Mouse (Mus musculus): ENCODE data around the gene Itgad.

Itgad gene

GRCm38 (mm10) chr7:128169996-128170395, 15.8 kb downstream of the Itgad start:
- ChIA-PET CTCF (interaction anchor here in 1 of 4 experiments (0.6 kb wide), 1 partner anchor 252 kb away, joined by 3 read pairs; no protein-coding TSS in a partner anchor), POLR2A (interaction anchor here in 1 of 4 experiments (0.6 kb wide), 1 partner anchor 163 kb away, joined by 4 read pairs; no protein-coding TSS in a partner anchor)

GRCm38 (mm10) chr7:128178385-128178784, 24.2 kb downstream of the Itgad start:
- ChIA-PET POLR2A (interaction anchor here in 1 of 4 experiments (1.4 kb wide), 1 partner anchor 168 kb away, joined by 3 read pairs; no protein-coding TSS in a partner anchor), CTCF (no interaction called here)

GRCm38 (mm10) chr7:128180126-128180525, 25.9 kb downstream of the Itgad start:
- CTCF ChIA-PET: interaction anchor here in 1 of 4 experiments (0.6 kb wide), 1 partner anchor 136 kb away, joined by 4 read pairs; no protein-coding TSS in a partner anchor
- POLR2A ChIA-PET: no interaction called here

- POLR2A ChIA-PET: interaction anchor here in 1 of 4 experiments (0.5 kb wide), 1 partner anchor 94 kb away, joined by 3 read pairs; no protein-coding TSS in a partner anchor
- CTCF ChIA-PET: interaction anchor here in 1 of 4 experiments (0.6 kb wide), 1 partner anchor 136 kb away, joined by 4 read pairs; no protein-coding TSS in a partner anchor
Measured at GRCm38 (mm10) chr7:128180546-128180945, 26.4 kb downstream of the Itgad start.

- POLR2A ChIA-PET: interaction anchor here in 1 of 4 experiments (0.5 kb wide), 1 partner anchor 350 kb away, joined by 4 read pairs; no protein-coding TSS in a partner anchor
Measured at GRCm38 (mm10) chr7:128181691-128182090, 27.5 kb downstream of the Itgad start.

GRCm38 (mm10) chr7:128201607-128202006, 47.4 kb downstream of the Itgad start:
- POLR2A ChIA-PET: no interaction called here
- CTCF ChIA-PET: interaction anchor here in 1 of 4 experiments (0.6 kb wide), 1 partner anchor 124 kb away, joined by 8 read pairs; no protein-coding TSS in a partner anchor

More at GRCm38 (mm10) chr7:128181691-128182090, 27.5 kb downstream of the Itgad start:
- CTCF ChIA-PET: no interaction called here

- ChIA-PET POLR2A (interaction anchor here in 2 of 4 experiments (0.6 to 1.5 kb wide), 2 partner anchors 195 to 346 kb away, joined by 3 read pairs; no protein-coding TSS in a partner anchor), CTCF (no interaction called here)
Measured at GRCm38 (mm10) chr7:128203071-128203470, 48.9 kb downstream of the Itgad start.

- POLR2A ChIA-PET: interaction anchor here in 1 of 4 experiments (0.6 kb wide), 1 partner anchor 66 kb away, joined by 6 read pairs; no protein-coding TSS in a partner anchor
Measured at GRCm38 (mm10) chr7:128204179-128204578, 50.0 kb downstream of the Itgad start.

GRCm38 (mm10) chr7:128205695-128206094, 51.5 kb downstream of the Itgad start:
- POLR2A ChIA-PET: interaction anchor here in 1 of 4 experiments (2.5 kb wide), 1 partner anchor 202 kb away, joined by 9 read pairs; the partner anchor contains the start of gene Trim72

More at GRCm38 (mm10) chr7:128204179-128204578, 50.0 kb downstream of the Itgad start:
- CTCF ChIA-PET: interaction anchor here in 1 of 4 experiments (0.6 kb wide), 1 partner anchor 200 kb away, joined by 3 read pairs; the partner anchor contains the start of gene Trim72

GRCm38 (mm10) chr7:128206152-128206551, 52.0 kb downstream of the Itgad start, which contains the start of gene Cox6a2:
Gene Cox6a2, minus strand, starts transcription at chr7:128206387.
- ChIA-PET CTCF (interaction anchor here in 1 of 4 experiments (0.7 to 1.1 kb wide), 2 partner anchors 139 to 287 kb away, joined by 3 to 4 read pairs; no protein-coding TSS in a partner anchor), POLR2A (interaction anchor here in 3 of 4 experiments (0.6 to 2.5 kb wide), 11 partner anchors 175 to 763 kb away, joined by 3 to 14 read pairs (median 5); partner anchors contain the start of genes Pycard (in 2 of the 3), Bckdk (in 1 of the 3) and Trim72 (in 1 of the 3))

More at GRCm38 (mm10) chr7:128205695-128206094, 51.5 kb downstream of the Itgad start:
- CTCF ChIA-PET: no interaction called here

- ChIA-PET POLR2A (interaction anchor here in 1 of 4 experiments (1.2 to 1.9 kb wide), 2 partner anchors 220 to 291 kb away, joined by 3 to 5 read pairs; no protein-coding TSS in a partner anchor), CTCF (interaction anchor here in 1 of 4 experiments (1.0 to 1.4 kb wide), 2 partner anchors 29 to 533 kb away, joined by 3 read pairs; partner anchors contain the start of gene Armc5)
Measured at GRCm38 (mm10) chr7:128208187-128208586, 54.0 kb downstream of the Itgad start.

GRCm38 (mm10) chr7:128209826-128210225, 55.6 kb downstream of the Itgad start:
- POLR2A ChIA-PET: interaction anchor here in 3 of 4 experiments (0.8 to 1.5 kb wide), 3 partner anchors 14 to 409 kb away, joined by 3 to 4 read pairs (median 3); no protein-coding TSS in a partner anchor
- CTCF ChIA-PET: no interaction called here

GRCm38 (mm10) chr7:128219952-128220351, 65.8 kb downstream of the Itgad start:
- POLR2A ChIA-PET: interaction anchor here in 2 of 4 experiments (0.7 to 1.1 kb wide), 3 partner anchors 11 to 226 kb away, joined by 3 read pairs; partner anchors contain the start of genes Armc5 (in 1 of the 2) and Pycard (in 1 of the 2)
- CTCF ChIA-PET: no interaction called here

- ChIA-PET CTCF (interaction anchor here in 2 of 4 experiments (0.6 to 0.7 kb wide), 2 partner anchors 544 kb away, joined by 3 read pairs; no protein-coding TSS in a partner anchor), POLR2A (interaction anchor here in 2 of 4 experiments (0.6 to 1.1 kb wide), 4 partner anchors 10 to 253 kb away, joined by 3 read pairs; partner anchors contain the start of gene Pycard (in 1 of the 2))
Measured at GRCm38 (mm10) chr7:128220936-128221335, 66.8 kb downstream of the Itgad start.

GRCm38 (mm10) chr7:128231741-128232140, 77.6 kb downstream of the Itgad start:
- POLR2A ChIA-PET: interaction anchor here in 3 of 4 experiments (0.7 to 2.0 kb wide), 14 partner anchors 9 to 312 kb away, joined by 3 to 8 read pairs (median 3); partner anchors contain the start of genes Fus (in 2 of the 3), Tial1 (in 2 of the 3) and Pycard (in 1 of the 3)
- CTCF ChIA-PET: interaction anchor here in 3 of 4 experiments (0.6 to 1.4 kb wide), 6 partner anchors 36 to 177 kb away, joined by 3 to 11 read pairs (median 4); no protein-coding TSS in a partner anchor

- CTCF ChIA-PET: no interaction called here
- POLR2A ChIA-PET: no interaction called here
Measured at GRCm38 (mm10) chr7:128234796-128235195, 80.6 kb downstream of the Itgad start.

- ChIA-PET CTCF (no interaction called here), POLR2A (no interaction called here)
Measured at GRCm38 (mm10) chr7:128235481-128235880, 81.3 kb downstream of the Itgad start.

GRCm38 (mm10) chr7:128236426-128236825, 82.2 kb downstream of the Itgad start:
- CTCF ChIA-PET: interaction anchor here (0.6 to 2.5 kb wide), 14 partner anchors 9 to 850 kb away, joined by 3 to 15 read pairs (median 4); no protein-coding TSS in a partner anchor

More at GRCm38 (mm10) chr7:128236426-128236825, 82.2 kb downstream of the Itgad start:
- POLR2A ChIA-PET: interaction anchor here in 3 of 4 experiments (0.6 to 2.9 kb wide), 14 partner anchors 16 to 494 kb away, joined by 3 to 17 read pairs (median 3); partner anchors contain the start of genes Bag3 (in 1 of the 3), Fus (in 1 of the 3), Pycard (in 1 of the 3) and Tial1 (in 1 of the 3)
